ENCODE assay signal across 12 mouse cellular contexts in the genomic region with DNA sequence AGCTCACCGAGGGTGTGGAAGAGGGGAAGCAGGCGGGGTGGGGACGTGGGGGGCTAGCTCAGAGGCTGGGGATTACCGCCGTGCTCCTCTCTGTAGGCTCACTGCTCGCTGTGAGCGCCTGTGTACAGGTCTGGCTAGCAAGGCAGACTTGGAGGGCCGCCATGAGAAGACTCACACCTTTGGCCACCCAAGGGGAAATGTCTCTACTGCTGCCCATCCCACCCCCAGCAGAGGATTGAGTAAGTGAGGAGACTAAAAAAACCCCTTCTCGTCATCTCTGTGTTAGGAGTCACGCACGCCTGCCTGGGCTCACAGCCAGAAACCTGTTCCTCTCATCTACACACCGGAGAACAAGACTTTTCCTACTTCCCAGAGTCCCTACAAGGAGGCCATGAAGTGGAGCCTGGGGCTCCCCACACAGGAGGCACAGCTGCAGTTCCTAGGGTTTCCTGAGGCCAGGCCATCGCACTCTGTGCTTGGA.
A peak's percentile ranks its signal among the peaks of the same experiment; 100 is the strongest.
DNase-seq lines count a peak whose midpoint lies in the region; ATAC-seq and TF ChIP-seq lines count a peak whose summit lies in the region.
"Had no signal": no experiment of that assay in that cellular context is flagged by ENCODE, and none has a peak within 500 bp of the region (broad histone marks: within the 10 kb centered on the region; RNA-seq: fewer than 3 reads in every experiment).

No protein-coding gene starts in this region.

- no peak for TF ChIP-seq CTCF in cerebellum, adult 2 months (IDR thresholded peaks at IDR 0.05; ENCODE audit: borderline replicate concordance, insufficient read depth, low read depth, low read length)
- no peak for TF ChIP-seq CTCF in heart, postnatal 0 days (IDR thresholded peaks at IDR 0.05; ENCODE audit: low read depth)

- H3K27ac ChIP-seq in embryonic facial prominence, embryonic 13.5 days: no peak overlapping the region
- no peak overlapping the region for H3K27ac ChIP-seq in embryonic facial prominence, embryonic 10.5 days (replicated peaks)
- H3K27ac ChIP-seq in cerebellum, adult 2 months (ENCODE audit: insufficient read depth, low read length): no peak overlapping the region
- H3K27ac ChIP-seq in heart, postnatal 0 days (ENCODE audit: low read depth): peak overlapping the region; percentile 70
- H3K27ac ChIP-seq: hindbrain, embryonic 15.5 days; layer of hippocampus, adult 2 months; liver, embryonic 13.5 days; neural tube, embryonic 15.5 days had no signal

- no peak for TF ChIP-seq EP300 in heart, postnatal 0 days (IDR thresholded peaks at IDR 0.05; ENCODE audit: low read depth)

- no peak for DNase-seq in embryonic facial prominence, embryonic 10.5 days (ENCODE audit: low spot score)
- peak; percentile 43 to 46 for DNase-seq in left cerebral cortex, postnatal 36 days (ENCODE audit: low spot score in 2 of 2)
- no peak for DNase-seq in left cerebral cortex, postnatal 4 days
- DNase-seq in cerebellum, adult 2 months: peak; percentile 71 to 75
- peak; percentile 45 for DNase-seq in heart, postnatal 0 days (ENCODE audit: low spot score)
- DNase-seq in layer of hippocampus, postnatal 25 days (ENCODE audit: extremely low spot score in 1 of 2, low spot score in 1 of 2): no peak
- DNase-seq in kidney, adult 9 months: no peak
- DNase-seq: liver, embryonic 13.5 days had no signal

- WGBS in embryonic facial prominence, embryonic 13.5 days: 74% methylated on average over 13 of the region's 13 CpGs
- WGBS in embryonic facial prominence, embryonic 10.5 days: 83% methylated on average over 13 of the region's 13 CpGs
- 15% methylated on average over 13 of the region's 13 CpGs for WGBS in cerebellum, adult 2 months
- 60% methylated on average over 13 of the region's 13 CpGs for WGBS in heart, postnatal 0 days

- no peak overlapping the region for H3K4me3 ChIP-seq in embryonic facial prominence, embryonic 13.5 days
- H3K4me3 ChIP-seq in embryonic facial prominence, embryonic 10.5 days: no peak overlapping the region
- H3K4me3 ChIP-seq in cerebellum, adult 2 months (replicated peaks; ENCODE audit: insufficient read depth, low read depth, low read length): no peak overlapping the region
- H3K4me3 ChIP-seq in heart, postnatal 0 days (ENCODE audit: low read depth, low read length): no peak overlapping the region
- H3K4me3 ChIP-seq: hindbrain, embryonic 15.5 days; layer of hippocampus, adult 2 months; liver, embryonic 13.5 days; neural tube, embryonic 15.5 days had no signal

- H3K9me3 ChIP-seq in embryonic facial prominence, embryonic 13.5 days: no peaks in the 10 kb centered on the region
- H3K9me3 ChIP-seq in embryonic facial prominence, embryonic 10.5 days: no peaks in the 10 kb centered on the region
- no peaks in the 10 kb centered on the region for H3K9me3 ChIP-seq in heart, postnatal 0 days (replicated peaks; ENCODE audit: control insufficient read depth, low read length)
- H3K9me3 ChIP-seq: hindbrain, embryonic 15.5 days; liver, embryonic 13.5 days; neural tube, embryonic 15.5 days had no signal

- no peaks in the 10 kb centered on the region for H3K36me3 ChIP-seq in embryonic facial prominence, embryonic 13.5 days
- no peaks in the 10 kb centered on the region for H3K36me3 ChIP-seq in embryonic facial prominence, embryonic 10.5 days (replicated peaks)
- peaks cover 18% of the 10 kb centered on the region; the same call in 1 of the 2 replicates for H3K36me3 ChIP-seq in heart, postnatal 0 days (replicated peaks; ENCODE audit: control insufficient read depth, insufficient read depth, low read length)
- H3K36me3 ChIP-seq: liver, embryonic 13.5 days had no signal

- no peak overlapping the region for H3K4me2 ChIP-seq in embryonic facial prominence, embryonic 13.5 days
- no peak overlapping the region for H3K4me2 ChIP-seq in heart, postnatal 0 days (ENCODE audit: low read depth, low read length)
- H3K4me2 ChIP-seq: hindbrain, embryonic 15.5 days; liver, embryonic 13.5 days; neural tube, embryonic 15.5 days had no signal

- ATAC-seq in embryonic facial prominence, embryonic 13.5 days (ENCODE audit: insufficient number of reproducible peaks, insufficient read depth, low FRiP score, low TSS enrichment, low read depth): peak; percentile 28; the same call in 1 of the 2 replicates
- peak; percentile 67 for ATAC-seq in heart, postnatal 0 days (ENCODE audit: insufficient read depth, low read depth)

- H3K27me3 ChIP-seq in embryonic facial prominence, embryonic 13.5 days: no peaks in the 10 kb centered on the region
- no peaks in the 10 kb centered on the region for H3K27me3 ChIP-seq in embryonic facial prominence, embryonic 10.5 days (replicated peaks; ENCODE audit: low read depth, poor library complexity, severe bottlenecking)
- H3K27me3 ChIP-seq in cerebellum, adult 2 months (ENCODE audit: control insufficient read depth, insufficient read depth, low read length): no peaks in the 10 kb centered on the region
- no peaks in the 10 kb centered on the region for H3K27me3 ChIP-seq in heart, postnatal 0 days (ENCODE audit: control insufficient read depth, insufficient read depth, low read length)
- H3K27me3 ChIP-seq: hindbrain, embryonic 15.5 days; liver, embryonic 13.5 days; neural tube, embryonic 15.5 days had no signal

- no peak overlapping the region for H3K9ac ChIP-seq in embryonic facial prominence, embryonic 13.5 days
- no peak overlapping the region for H3K9ac ChIP-seq in heart, postnatal 0 days (replicated peaks; ENCODE audit: low read depth, low read length)
- H3K9ac ChIP-seq: hindbrain, embryonic 15.5 days; liver, embryonic 13.5 days; neural tube, embryonic 15.5 days had no signal

- peaks cover 4% of the 10 kb centered on the region; the same call in 1 of the 2 replicates for H3K4me1 ChIP-seq in embryonic facial prominence, embryonic 13.5 days
- H3K4me1 ChIP-seq in embryonic facial prominence, embryonic 10.5 days: peaks cover 9% of the 10 kb centered on the region; the same call in 1 of the 2 replicates
- H3K4me1 ChIP-seq in cerebellum, adult 2 months (ENCODE audit: control insufficient read depth, insufficient read depth, low read length): peaks cover 27% of the 10 kb centered on the region
- H3K4me1 ChIP-seq in heart, postnatal 0 days (ENCODE audit: control insufficient read depth, insufficient read depth): peaks cover 22% of the 10 kb centered on the region
- H3K4me1 ChIP-seq: hindbrain, embryonic 15.5 days; liver, embryonic 13.5 days; neural tube, embryonic 15.5 days had no signal

- intact Hi-C loops in left cerebral cortex, postnatal 36 days (cut with DNase I): no loop called here
- intact Hi-C loops in left cerebral cortex, postnatal 4 days (cut with DNase I): no loop called here

- no peak for TF ChIP-seq POLR2A in cerebellum, adult 2 months (IDR thresholded peaks at IDR 0.05; ENCODE audit: borderline replicate concordance, insufficient read depth, low read length)

Comparison
In these comparisons a context has a peak if more than half of its experiments do, and no peak if none do; other contexts are left out.
1. DNase-seq: peak in left cerebral cortex, postnatal 36 days (2 of 2), cerebellum, adult 2 months (2 of 2) and heart, postnatal 0 days (single experiment); none in embryonic facial prominence, embryonic 10.5 days (single experiment), left cerebral cortex, postnatal 4 days (single experiment), layer of hippocampus, postnatal 25 days (0 of 2) and kidney, adult 9 months (single experiment).